11 mouse cellular contexts compared by ENCODE assay signal in genomic region chr10:52331007-52331406, GRCm38 (mm10). TPM values are rescaled to one million over a fixed set of nuclear protein-coding genes. Genes with fewer than 3 reads are reported as not detected.
DNase-seq lines count a peak whose midpoint lies in the region; ATAC-seq and TF ChIP-seq lines count a peak whose summit lies in the region.
"Had no signal": no experiment of that assay in that cellular context is flagged by ENCODE, and none has a peak within 500 bp of the region (broad histone marks: within the 10 kb centered on the region; RNA-seq: fewer than 3 reads in every experiment).

No protein-coding gene starts in this region.

- peak; percentile 74 for TF ChIP-seq CTCF in lung, embryonic 14.5 days (IDR thresholded peaks at IDR 0.05; ENCODE audit: low read depth)

- peak; percentile 24 to 26 for DNase-seq in adrenal gland, adult 18-20 months (ENCODE audit: low spot score in 2 of 2)
- no peak for DNase-seq in adrenal gland, postnatal 25 days
- DNase-seq in left cerebral cortex, adult 11 months (ENCODE audit: low spot score), result peak; percentile 12
- no peak for DNase-seq in left cerebral cortex, adult 8-10 months (ENCODE audit: low spot score in 2 of 2)
- DNase-seq in adipocyte (ENCODE audit: low spot score), result peak; percentile 57
- DNase-seq in heart, postnatal 10 days, result peak; percentile 42 to 74
- DNase-seq in lung, embryonic 14.5 days, result peak; percentile 78

- ATAC-seq in lung, embryonic 14.5 days (ENCODE audit: insufficient read depth), result no peak
- ATAC-seq in erythroid progenitor cell, adult 5-6 weeks (replicated peaks; ENCODE audit: low FRiP score, poor library complexity, severe bottlenecking), result no peak

- no peaks in the 10 kb centered on the region for H3K9me3 ChIP-seq in lung, embryonic 14.5 days (ENCODE audit: low read depth, low read length)

- H3K27me3 ChIP-seq in lung, embryonic 14.5 days (ENCODE audit: insufficient read depth, low read length), result no peaks in the 10 kb centered on the region

- no peaks in the 10 kb centered on the region for H3K4me1 ChIP-seq in lung, embryonic 14.5 days (ENCODE audit: insufficient read depth)

- H3K4me2 ChIP-seq in lung, embryonic 14.5 days, result no peak overlapping the region

- H3K27ac ChIP-seq in lung, embryonic 14.5 days (ENCODE audit: low read depth), result no peak overlapping the region

- 0% methylated on average over 1 of the region's 1 CpGs for WGBS in lung, embryonic 14.5 days

- H3K4me3 ChIP-seq in lung, embryonic 14.5 days (ENCODE audit: low read depth, low read length), result no peak overlapping the region
- H3K4me3 ChIP-seq: myocyte had no signal

- no peak overlapping the region for H3K9ac ChIP-seq in lung, embryonic 14.5 days

- peaks cover 6% of the 10 kb centered on the region; the same call in 1 of the 2 replicates for H3K36me3 ChIP-seq in lung, embryonic 14.5 days (ENCODE audit: insufficient read depth)

- intact Hi-C loops in heart, postnatal 10 days (cut with DNase I), result loop anchor here (1.0 to 5.0 kb wide), 3 partner anchors 99 to 224 kb away; no protein-coding TSS in a partner anchor

RNA-seq across cellular contexts. Expression of gene Gm26741, which starts 27.6 kb away (rescaled TPM):
- not detected for total RNA-seq in adrenal gland, adult 18-20 months (2021)
- total RNA-seq in adrenal gland, postnatal 25 days (2021), result not detected in 2 replicates
- not detected for total RNA-seq in left cerebral cortex, adult 8-10 months (2022)
- not detected for total RNA-seq in heart, postnatal 10 days (2021)
- not detected in 2 replicates for polyA plus RNA-seq in lung, embryonic 14.5 days (2014; fragmentation: Nextera tagmentation; extraction: Ambion mirVana)
- not detected in 2 replicates for total RNA-seq in erythroid progenitor cell, adult 5-6 weeks (2015; ENCODE audit: low replicate concordance)
- not detected in 2 replicates for total RNA-seq in erythroid progenitor cell, adult 5-6 weeks (2017; ENCODE audit: low replicate concordance)
- polyA plus RNA-seq: C2C12; gonadal fat pad, adult 2 months; myocyte had no signal

RNA-seq across cellular contexts. Expression of gene Gopc, which starts 50.9 kb away (rescaled TPM):
- 10 to 100 TPM; 18.4 to 21.8 TPM for total RNA-seq in adrenal gland, adult 18-20 months (2021)
- total RNA-seq in adrenal gland, postnatal 25 days (2021), result 29.7 and 31.2 TPM in 2 replicates
- total RNA-seq in left cerebral cortex, adult 8-10 months (2022), result 10 to 100 TPM; 40.2 to 43.0 (median 41.9) TPM
- total RNA-seq in heart, postnatal 10 days (2021), result 10 to 100 TPM; 20.9 to 21.4 TPM
- 19.5 and 22.6 TPM in 2 replicates for polyA plus RNA-seq in lung, embryonic 14.5 days (2014; fragmentation: Nextera tagmentation; extraction: Ambion mirVana)
- total RNA-seq in erythroid progenitor cell, adult 5-6 weeks (2015; ENCODE audit: low replicate concordance), result 6.3 and 7.2 TPM in 2 replicates
- total RNA-seq in erythroid progenitor cell, adult 5-6 weeks (2017; ENCODE audit: low replicate concordance), result 1.1 and 6.4 TPM in 2 replicates

RNA-seq across cellular contexts. Expression of gene Nepn, which starts 57.8 kb away (rescaled TPM):
- under 1 TPM in 1 of 2 experiments, not detected in 1; 0.22 TPM for total RNA-seq in adrenal gland, adult 18-20 months (2021)
- total RNA-seq in adrenal gland, postnatal 25 days (2021), result 0.15 TPM in 1 of 2 replicates, not detected in the other
- not detected for total RNA-seq in left cerebral cortex, adult 8-10 months (2022)
- total RNA-seq in heart, postnatal 10 days (2021), result not detected
- not detected in 2 replicates for polyA plus RNA-seq in lung, embryonic 14.5 days (2014; fragmentation: Nextera tagmentation; extraction: Ambion mirVana)
- total RNA-seq in erythroid progenitor cell, adult 5-6 weeks (2015; ENCODE audit: low replicate concordance), result not detected in 2 replicates
- not detected in 2 replicates for total RNA-seq in erythroid progenitor cell, adult 5-6 weeks (2017; ENCODE audit: low replicate concordance)
- polyA plus RNA-seq: C2C12 had no signal

Comparison
In these comparisons a context has a peak if more than half of its experiments do, and no peak if none do; other contexts are left out.
1. DNase-seq: peak in adrenal gland, adult 18-20 months (2 of 2), left cerebral cortex, adult 11 months (single experiment), adipocyte (single experiment), heart, postnatal 10 days (2 of 2) and lung, embryonic 14.5 days (single experiment); none in adrenal gland, postnatal 25 days (single experiment) and left cerebral cortex, adult 8-10 months (0 of 2).